Mouse (Mus musculus): ENCODE measurements at regions not wholly inside any gene's neighbourhood (a gene's known extent, or its start where the extent isn't known, plus 50 kb on each side); places are given as distances from the start of the nearest gene placed in this dataset.

- TF ChIP-seq CTCF (IDR thresholded peaks at IDR 0.05; ENCODE audit: low read depth, low read length) (no peak), POLR2A (IDR thresholded peaks at IDR 0.05; ENCODE audit: insufficient read depth, low read length) (no peak)
These were observed 450.3 kb upstream of the Marcks start for GRCm38 (mm10) chr10:37589009-37589408.

Data from ES-Bruce4 (cell line).